Mouse (Mus musculus): ENCODE results near the gene Akap13.

GRCm38 (mm10) chr7:75594801-75595200 is 139.5 kb downstream of the Akap13 start:
- no peak for TF ChIP-seq POLR2A (IDR thresholded peaks at IDR 0.05; ENCODE audit: borderline replicate concordance, insufficient read depth, low read length)
- TF ChIP-seq CTCF (IDR thresholded peaks at IDR 0.05; ENCODE audit: borderline replicate concordance, insufficient read depth, low read depth, low read length), result no peak

Data from cerebellum, adult 2 months (tissue).